Mouse (Mus musculus) frontal cortex, adult (tissue): ENCODE measurements around the gene Vps50.
A peak's percentile ranks its signal among the peaks of the same experiment; 100 is the strongest.
"Not testable (repeated sequence)": the region's sequence is repeated elsewhere in the genome, so short reads cannot be mapped to it uniquely, and the experiment has no call there.

ENCODE experiments used
- ATAC-seq: cut with Nextera tagmentation; 2 replicates; pipeline ENCODE4 v1.9.2; 2017; ENCODE audit warnings: mild to moderate bottlenecking, moderate library complexity, mixed read lengths; ENCODE audit not compliant: low TSS enrichment

Gene Vps50

GRCm38 (mm10) chr6:3498162-3498848, at the start of gene Vps50, which contains the start of gene Hepacam2:
Vps50 (plus strand) TSS chr6:3498382.
Hepacam2 (minus strand) TSS chr6:3498298.
- peak; percentile 99 for ATAC-seq

- no peak for ATAC-seq
Observed at GRCm38 (mm10) chr6:3454421-3454820, 43.8 kb upstream of the Vps50 start.

GRCm38 (mm10) chr6:3455944-3456536, 42.1 kb upstream of the Vps50 start:
- ATAC-seq = no peak

GRCm38 (mm10) chr6:3463026-3463425, 35.2 kb upstream of the Vps50 start:
- ATAC-seq = no peak

- ATAC-seq = no peak
Observed at GRCm38 (mm10) chr6:3463594-3463993, 34.6 kb upstream of the Vps50 start.

- no peak for ATAC-seq
Observed at GRCm38 (mm10) chr6:3468627-3469026, 29.6 kb upstream of the Vps50 start.

- ATAC-seq = no peak
Observed at GRCm38 (mm10) chr6:3470706-3471105, 27.5 kb upstream of the Vps50 start.

GRCm38 (mm10) chr6:3476299-3476698, 21.9 kb upstream of the Vps50 start:
- peak; percentile 47; the same call in 1 of the 2 replicates for ATAC-seq

GRCm38 (mm10) chr6:3479853-3480252, 18.3 kb upstream of the Vps50 start:
- no peak for ATAC-seq

- ATAC-seq = no peak
Observed at GRCm38 (mm10) chr6:3481705-3482104, 16.5 kb upstream of the Vps50 start.

GRCm38 (mm10) chr6:3485133-3485532, 13.0 kb upstream of the Vps50 start:
- no peak for ATAC-seq

GRCm38 (mm10) chr6:3487355-3487754, 10.8 kb upstream of the Vps50 start:
- ATAC-seq = no peak

GRCm38 (mm10) chr6:3494285-3494684, 3.9 kb upstream of the Vps50 start:
- no peak for ATAC-seq

- peak; percentile 60 for ATAC-seq
Observed at GRCm38 (mm10) chr6:3496210-3496609, 2.0 kb upstream of the Vps50 start.

GRCm38 (mm10) chr6:3500286-3500685, 2.1 kb downstream of the Vps50 start:
- no peak for ATAC-seq

- peak; percentile 45; the same call in 1 of the 2 replicates for ATAC-seq
Observed at GRCm38 (mm10) chr6:3505289-3505688, 7.1 kb downstream of the Vps50 start.

GRCm38 (mm10) chr6:3507078-3507477, 8.9 kb downstream of the Vps50 start:
- no peak for ATAC-seq

GRCm38 (mm10) chr6:3508151-3508550, 10.0 kb downstream of the Vps50 start:
- not testable (repeated sequence) for ATAC-seq

GRCm38 (mm10) chr6:3509782-3510181, 11.6 kb downstream of the Vps50 start:
- peak; percentile 56; the same call in 1 of the 2 replicates for ATAC-seq

GRCm38 (mm10) chr6:3511116-3511515, 12.9 kb downstream of the Vps50 start:
- ATAC-seq = no peak

- ATAC-seq = no peak
Observed at GRCm38 (mm10) chr6:3511612-3512011, 13.4 kb downstream of the Vps50 start.

- ATAC-seq = peak; percentile 97
Observed at GRCm38 (mm10) chr6:3512611-3513010, 14.4 kb downstream of the Vps50 start.

GRCm38 (mm10) chr6:3528198-3528597, 30.0 kb downstream of the Vps50 start:
- ATAC-seq = no peak
